Mouse (Mus musculus) heart, postnatal 14 days (tissue): ENCODE results near the gene Cyct. TPM values are rescaled to one million over a fixed set of nuclear protein-coding genes. Genes with fewer than 3 reads are reported as not detected.

ENCODE experiments used
- DNase-seq, 2 experiments: peaks; one replicate each; pipeline ENCODE4 v3.0.0; 2021 to 2022
- intact Hi-C: fragments of 180-260 bp; cut with DNase I; formaldehyde crosslinking; loops from one replicate; pipeline ENCODE4 v1.15.1; 2025
- long read RNA-seq, 2 experiments: library from polyadenylated mRNA; stranded (forward); transcript quantifications; one replicate each; pipeline ENCODE4 v2.0.0; 2021
- total RNA-seq, 2 experiments: library from RNA; stranded (reverse); gene quantifications; 2 replicates each; pipeline ENCODE4 v1.2.3; 2021

Gene Cyct
- total RNA-seq: not detected
- long read RNA-seq, experiment 1: 0 reads
- long read RNA-seq, experiment 2: 0 reads

DNA sequence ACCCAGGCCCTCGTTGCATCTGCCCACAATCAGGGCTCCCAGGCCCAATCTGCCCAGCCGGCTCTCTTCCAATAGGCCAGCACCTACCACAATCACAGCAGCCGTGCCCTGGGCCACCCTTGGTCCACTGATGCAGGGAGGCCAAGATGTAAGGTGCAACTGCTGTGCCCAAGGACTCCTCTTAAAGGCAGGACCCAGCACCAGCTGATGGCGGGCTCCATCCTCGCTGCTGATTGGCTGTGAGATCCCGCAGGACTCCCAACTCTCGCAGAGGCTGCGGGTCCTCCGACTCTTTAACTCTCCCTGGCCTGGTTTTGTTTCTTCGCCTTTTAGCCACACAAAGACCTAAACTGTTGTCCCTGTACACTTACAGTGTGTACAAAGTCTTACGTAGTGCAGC, at the start of gene Cyct:
Cyct (minus strand) TSS at position 225 of the 400 bp plus-strand sequence.
- no peak for DNase-seq
- intact Hi-C loops: loop anchor here (2.0 to 10.0 kb wide), 2 partner anchors 105 to 235 kb away; no protein-coding TSS in a partner anchor

DNA sequence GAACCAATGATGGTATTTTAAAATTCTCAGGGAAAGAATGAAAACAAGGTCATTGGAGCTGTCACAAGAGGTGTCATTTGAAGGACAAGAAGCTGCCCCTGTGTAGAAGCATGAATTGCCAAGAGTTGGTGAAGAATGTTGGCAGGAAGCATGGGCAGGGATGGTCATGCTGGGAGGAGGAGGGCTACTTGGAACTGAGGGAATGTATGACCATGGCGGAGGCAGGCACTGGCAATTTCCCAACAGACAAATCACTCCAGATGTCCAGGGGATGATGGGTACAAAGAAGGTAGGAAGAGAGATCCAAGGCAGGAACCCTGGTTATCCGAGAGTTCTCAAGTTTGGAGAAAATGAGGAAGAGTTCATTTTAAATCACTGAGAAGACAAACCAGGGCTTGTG, 49.7 kb upstream of the Cyct start:
- no peak for DNase-seq
- intact Hi-C loops: no loop called here

DNA sequence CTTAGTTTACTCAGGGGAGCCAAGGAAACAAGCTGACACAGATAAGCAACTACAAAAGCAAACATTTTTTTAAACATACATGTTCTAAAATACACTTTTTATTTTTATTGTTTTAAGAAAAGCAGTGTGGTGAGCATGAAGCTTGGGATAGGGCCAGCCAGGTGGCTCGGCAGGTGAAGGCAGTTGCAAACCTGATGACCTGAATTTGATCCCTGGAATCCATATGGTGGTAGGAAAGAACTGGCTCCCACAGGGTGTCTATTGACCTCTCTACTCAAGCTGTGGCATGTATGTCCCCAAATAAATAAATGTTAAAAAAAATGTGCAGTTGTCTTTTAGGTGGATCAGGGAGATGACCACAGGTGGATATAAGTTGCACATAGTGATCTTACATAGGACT, 49.3 kb upstream of the Cyct start:
- intact Hi-C loops: no loop called here
- DNase-seq: no peak

DNA sequence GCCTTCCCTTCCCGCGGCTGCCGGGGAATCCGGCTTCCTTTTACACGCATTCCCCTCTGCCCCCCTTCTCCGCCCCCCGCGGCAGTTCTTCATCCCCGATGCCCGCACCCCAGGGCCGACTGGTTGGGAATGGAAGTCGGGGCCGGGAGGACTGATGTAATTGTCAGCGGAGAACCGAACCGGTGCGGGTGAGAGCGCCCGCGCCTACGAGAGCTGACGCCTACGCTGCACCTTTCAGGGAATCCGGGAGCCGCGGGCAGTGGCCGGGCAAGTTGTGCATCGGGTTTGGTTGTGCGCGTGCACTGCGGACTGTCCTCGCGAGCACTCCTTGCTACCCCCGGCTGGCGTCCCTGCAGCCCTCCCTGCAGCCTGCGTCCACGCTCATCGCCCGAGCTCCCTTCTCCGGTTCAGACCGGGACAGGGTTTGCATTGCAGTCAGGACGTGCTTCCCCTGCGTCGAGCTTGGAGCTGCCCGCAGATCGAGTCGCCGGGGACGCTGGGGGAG, 46.7 kb upstream of the Cyct start:
- intact Hi-C loops: no loop called here
- peak; percentile 49 to 54 for DNase-seq

- DNase-seq: peak; percentile 74 to 81
- intact Hi-C loops: no loop called here
Observed at GRCm38 (mm10) chr2:76406151-76406936, 46.1 kb upstream of the Cyct start, which contains the start of gene Osbpl6. Gene Osbpl6 (plus strand): TSS chr2:76406508.

GRCm38 (mm10) chr2:76405596-76406150, 45.4 kb upstream of the Cyct start:
- intact Hi-C loops: no loop called here
- no peak for DNase-seq

DNA sequence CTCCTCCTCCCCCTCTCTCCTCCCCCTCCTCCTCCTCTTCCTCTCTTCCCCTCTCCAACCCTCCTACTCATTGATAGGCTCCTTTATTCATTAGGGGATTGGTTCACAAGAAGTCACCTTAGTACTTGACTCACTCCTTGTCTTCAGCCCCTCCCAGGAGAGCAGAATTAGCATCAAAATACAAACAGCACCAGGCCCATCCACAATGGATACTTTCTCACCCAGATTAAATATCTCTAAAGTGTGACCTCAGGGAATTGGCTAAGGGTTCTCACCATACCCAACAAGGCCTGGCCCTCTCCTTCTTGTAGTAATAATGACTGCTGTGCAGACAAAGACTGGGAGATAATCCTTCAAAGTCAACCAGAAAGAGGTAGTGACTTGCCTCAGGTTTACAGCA, 39.9 kb upstream of the Cyct start:
- intact Hi-C loops: no loop called here
- no peak for DNase-seq

- no peak for DNase-seq
- intact Hi-C loops: no loop called here
Observed at GRCm38 (mm10) chr2:76386531-76386930, 26.3 kb upstream of the Cyct start.

GRCm38 (mm10) chr2:76378646-76379045, 18.4 kb upstream of the Cyct start:
- no peak for DNase-seq
- intact Hi-C loops: no loop called here

- DNase-seq: no peak
- intact Hi-C loops: no loop called here
Observed at GRCm38 (mm10) chr2:76374544-76375206, 14.4 kb upstream of the Cyct start.

DNA sequence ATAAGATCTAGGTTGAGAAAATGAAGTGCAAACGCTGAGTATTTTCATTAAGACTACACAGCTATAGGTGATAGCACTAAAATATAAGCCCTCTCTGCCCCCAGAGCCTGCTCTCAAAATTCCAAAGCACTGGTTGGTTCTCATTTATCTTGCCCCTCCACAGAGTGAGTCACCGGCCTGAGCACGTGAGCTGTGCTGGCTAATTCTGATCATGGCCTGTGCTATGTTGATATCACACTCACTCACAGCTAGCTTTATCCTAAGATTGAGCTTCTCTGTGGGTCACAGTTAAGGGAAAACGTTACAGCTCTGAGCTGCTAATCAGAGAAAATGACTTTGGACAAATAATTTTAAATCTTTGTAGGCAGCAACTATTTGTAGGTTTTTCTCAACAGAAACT, 12.0 kb upstream of the Cyct start:
- DNase-seq: peak in 1 of 2 experiments; percentile 25

GRCm38 (mm10) chr2:76370656-76370922, 10.3 kb upstream of the Cyct start:
- no peak for DNase-seq
- intact Hi-C loops: no loop called here

More for the DNA sequence above, 12.0 kb upstream of the Cyct start:
- intact Hi-C loops: no loop called here

GRCm38 (mm10) chr2:76369821-76370655, 9.8 kb upstream of the Cyct start, which contains the start of gene Rbm45:
Gene Rbm45 (plus strand): TSS chr2:76369984.
- intact Hi-C loops: loop anchor here (10.0 kb wide), 1 partner anchor 245 kb away; no protein-coding TSS in a partner anchor

GRCm38 (mm10) chr2:76368861-76369660, 8.8 kb upstream of the Cyct start:
- intact Hi-C loops: loop anchor here (10.0 kb wide), 1 partner anchor 244 kb away; no protein-coding TSS in a partner anchor
- DNase-seq: no peak

More at GRCm38 (mm10) chr2:76369821-76370655, 9.8 kb upstream of the Cyct start, which contains the start of gene Rbm45:
- DNase-seq: peak; percentile 89 to 91

DNA sequence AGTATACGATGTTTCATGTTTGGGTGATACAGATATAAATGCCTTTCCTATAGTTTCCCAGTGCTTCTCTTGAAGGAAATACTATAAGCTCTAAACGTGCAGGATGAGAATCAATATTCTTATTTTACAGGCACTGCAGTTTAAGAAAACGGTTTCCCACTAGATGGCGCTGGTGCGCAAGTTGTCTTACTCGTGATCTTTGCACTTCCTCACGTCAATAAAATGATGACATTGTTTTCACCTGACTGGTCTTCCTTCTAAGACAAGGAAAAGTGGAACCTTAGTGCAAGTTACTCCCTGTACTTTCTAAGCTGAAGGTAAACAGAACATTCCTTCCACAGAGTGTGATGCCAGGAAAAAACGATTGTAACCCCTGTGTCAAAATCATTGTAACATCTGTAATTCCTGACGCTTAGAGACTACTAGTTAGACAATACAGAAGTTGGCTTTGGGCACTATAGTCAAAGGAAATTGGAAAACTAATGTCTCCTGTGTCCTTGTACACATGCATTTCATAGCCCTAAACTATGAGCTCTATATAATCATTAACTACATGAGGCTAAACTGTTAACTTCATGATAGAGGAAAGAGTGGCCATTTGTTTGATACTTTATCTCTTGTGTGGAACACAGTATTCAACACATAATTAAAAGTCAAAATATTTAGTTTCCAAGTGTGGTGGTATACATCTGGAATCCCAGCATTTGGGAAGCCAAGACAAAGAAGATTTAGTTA, 7.1 kb upstream of the Cyct start:
- DNase-seq: peak; percentile 79 to 88
- intact Hi-C loops: loop anchor here (2.0 to 10.0 kb wide), 2 partner anchors 243 to 251 kb away; no protein-coding TSS in a partner anchor

DNA sequence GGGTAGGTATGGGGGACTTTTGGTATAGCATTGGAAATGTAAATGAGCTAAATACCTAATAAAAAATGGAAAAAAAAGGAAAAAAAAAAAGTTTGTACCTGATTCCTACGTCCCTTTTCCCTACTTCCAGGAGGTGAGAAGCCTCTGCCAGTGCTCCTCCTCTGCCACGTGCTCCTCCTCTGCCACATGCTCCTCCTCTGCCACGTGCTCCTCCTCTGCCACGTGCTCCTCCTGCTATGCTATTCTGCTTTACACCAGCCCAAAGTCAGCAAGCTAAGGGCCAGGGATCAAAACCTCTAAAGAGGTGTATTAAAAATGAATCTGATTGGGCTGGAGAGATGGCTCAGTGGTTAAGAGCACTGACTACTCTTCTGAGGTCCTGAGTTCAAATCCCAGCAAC, 5.6 kb upstream of the Cyct start:
- DNase-seq: no peak
- intact Hi-C loops: loop anchor here (2.0 to 10.0 kb wide), 2 partner anchors 241 to 253 kb away; no protein-coding TSS in a partner anchor

DNA sequence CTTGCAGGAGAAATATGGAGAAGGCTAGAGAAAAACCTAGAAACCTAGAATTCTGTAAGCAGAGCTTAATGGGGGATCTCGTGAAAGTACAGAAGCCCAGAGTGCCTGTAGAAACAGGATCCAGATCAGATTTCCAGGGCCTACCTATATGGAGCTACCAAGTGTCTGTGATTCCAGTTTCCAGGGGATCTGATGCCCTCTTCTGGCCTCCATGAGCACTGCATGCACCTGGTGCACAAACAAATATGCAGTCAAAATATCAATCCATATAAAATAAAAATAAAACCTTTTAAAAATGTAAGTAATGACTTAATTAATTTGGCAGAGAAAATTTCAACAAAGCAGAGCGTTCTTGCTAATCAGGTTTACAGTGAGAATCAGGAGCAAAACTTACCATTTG, 1.9 kb upstream of the Cyct start:
- peak in 1 of 2 experiments; percentile 19 for DNase-seq
- intact Hi-C loops: loop anchor here (10.0 kb wide), 1 partner anchor 237 kb away; no protein-coding TSS in a partner anchor

DNA sequence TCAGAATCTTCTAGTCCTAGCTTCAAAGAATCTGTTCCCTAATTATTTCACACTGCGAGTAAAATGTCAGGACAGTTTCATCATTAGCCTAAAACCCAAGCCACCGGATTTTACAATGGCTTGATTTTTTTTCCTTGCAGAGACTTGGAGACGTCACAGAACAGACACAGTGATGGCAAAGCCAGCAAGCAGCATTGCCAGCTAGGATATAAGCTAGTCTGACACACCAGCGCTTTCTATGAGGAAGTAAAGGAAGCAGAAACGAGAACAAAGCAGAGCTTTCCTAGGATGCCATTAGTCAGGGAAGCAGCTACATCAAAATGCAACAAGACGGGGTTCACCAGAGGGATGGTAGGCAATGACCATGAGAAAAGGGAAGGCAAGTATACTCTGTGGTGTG, 12.4 kb downstream of the Cyct start:
- intact Hi-C loops: no loop called here
- DNase-seq: no peak
